Mouse (Mus musculus): ENCODE measurements at regions not wholly inside any gene's neighbourhood (a gene's known extent, or its start where the extent isn't known, plus 50 kb on each side); places are given as distances from the start of the nearest gene placed in this dataset.

- TF ChIP-seq CTCF (IDR thresholded peaks at IDR 0.05; ENCODE audit: extremely low read depth, insufficient read depth, low read length), result no peak
- no peak for TF ChIP-seq POLR2A (IDR thresholded peaks at IDR 0.05; ENCODE audit: extremely low read depth, insufficient read depth, low read length)
These were observed 191.9 kb downstream of the Tgfb2 start for GRCm38 (mm10) chr1:186513861-186514260.

Measured in cortical plate, adult 2 months (tissue).